Mouse (Mus musculus): ENCODE measurements around the gene Myo5a.

GRCm38 (mm10) chr9:75261332-75261872 lies 190.6 kb downstream of the Myo5a start:
- TF ChIP-seq CTCF (IDR thresholded peaks at IDR 0.05; ENCODE audit: low read depth) (no peak), EP300 (IDR thresholded peaks at IDR 0.05; ENCODE audit: low read depth) (no peak)
